Mouse (Mus musculus): ENCODE data around the gene Fkbp7. TPM values are rescaled to one million over a fixed set of nuclear protein-coding genes. Genes with fewer than 3 reads are reported as not detected.
"Not testable (repeated sequence)": the region's sequence is repeated elsewhere in the genome, so short reads cannot be mapped to it uniquely, and the experiment has no call there.

Gene Fkbp7
- polyA plus RNA-seq, 1 experiment from 2014 or later, result 151 TPM

DNA sequence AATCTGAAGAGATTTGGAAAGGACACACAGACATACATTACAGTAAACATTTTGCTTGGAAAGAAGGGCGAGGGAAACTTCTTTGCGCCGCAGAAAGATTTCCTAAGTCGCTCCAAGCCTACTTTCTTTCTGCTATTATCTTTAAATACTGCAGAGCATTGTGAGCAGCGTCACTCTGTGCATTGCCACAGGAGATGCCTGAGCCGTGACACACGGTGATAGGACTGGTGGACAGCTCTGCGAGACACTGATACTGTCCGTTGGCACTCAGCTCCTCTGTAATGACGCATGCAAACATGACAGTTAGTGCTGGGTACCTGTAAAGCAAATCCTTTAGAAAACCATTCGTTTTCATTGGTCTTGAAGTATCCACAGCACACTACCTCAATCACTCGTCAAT lies 42.6 kb downstream of the Fkbp7 start:
- peaks cover 82% of the 10 kb centered on the region for H3K36me3 ChIP-seq
- no peak for ATAC-seq (ENCODE audit: insufficient number of reproducible peaks, low FRiP score, low TSS enrichment, low read depth)
- no peak overlapping the region for H3K9ac ChIP-seq
- H3K27ac ChIP-seq, result no peak overlapping the region
- WGBS, result 93% methylated on average over 12 of the region's 12 CpGs
- no peaks in the 10 kb centered on the region; the same call in 1 of the 2 replicates for H3K9me3 ChIP-seq
- no peaks in the 10 kb centered on the region for H3K27me3 ChIP-seq
- H3K4me2 ChIP-seq, result no peak overlapping the region
- no peaks in the 10 kb centered on the region for H3K4me1 ChIP-seq
- no peak overlapping the region for H3K4me3 ChIP-seq

DNA sequence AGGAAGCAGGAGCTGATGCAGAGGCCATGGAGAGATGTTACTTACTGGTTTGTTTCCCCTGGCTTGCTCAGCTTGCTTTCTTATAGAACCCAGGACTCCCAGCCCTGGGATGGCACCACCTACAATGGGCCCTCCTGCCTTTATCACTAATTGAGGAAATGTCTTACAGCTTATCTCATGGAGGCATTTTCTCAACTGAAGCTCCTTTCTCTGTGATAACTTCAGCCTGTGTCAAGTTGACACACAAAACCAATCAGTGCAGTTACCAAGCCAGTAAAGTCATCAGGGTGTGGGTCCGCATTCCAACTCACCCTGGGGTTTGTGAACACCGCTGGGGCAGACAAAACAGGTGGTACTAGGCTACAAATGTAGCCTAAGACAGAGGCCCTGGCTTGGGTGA lies 50.6 kb downstream of the Fkbp7 start:
- WGBS, result 85% methylated on average over 2 of the region's 2 CpGs
- not testable (repeated sequence) for H3K27ac ChIP-seq; H3K4me2 ChIP-seq; H3K4me3 ChIP-seq; H3K9me3 ChIP-seq; H3K27me3 ChIP-seq; H3K4me1 ChIP-seq; ATAC-seq (ENCODE audit: insufficient number of reproducible peaks, low FRiP score, low TSS enrichment, low read depth); H3K9ac ChIP-seq
- peaks cover 30% of the 10 kb centered on the region for H3K36me3 ChIP-seq

DNA sequence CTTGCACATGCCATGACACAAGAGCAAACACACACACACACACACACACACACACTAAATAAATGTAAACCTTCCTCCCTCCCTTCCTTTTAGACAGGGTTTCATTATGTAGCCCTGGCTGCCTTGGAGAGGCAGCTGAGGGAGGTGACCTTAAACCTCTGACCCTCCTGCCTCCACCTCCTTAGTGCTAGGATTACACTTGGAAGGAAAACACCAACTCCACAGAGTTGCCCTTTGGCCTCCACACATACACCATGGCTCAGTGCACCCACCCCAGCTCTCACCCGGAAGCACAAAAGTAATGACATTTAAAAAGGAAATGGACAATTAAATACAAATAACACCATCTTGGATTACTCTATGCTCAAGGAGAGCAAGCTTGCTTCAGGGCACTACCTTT lies 51.2 kb downstream of the Fkbp7 start:
- Histone ChIP-seq H3K4me2 (no peak overlapping the region), H3K9ac (no peak overlapping the region), H3K27me3 (no peaks in the 10 kb centered on the region), H3K4me3 (no peak overlapping the region), H3K9me3 (no peaks in the 10 kb centered on the region; the same call in 1 of the 2 replicates), H3K4me1 (no peaks in the 10 kb centered on the region), H3K36me3 (peaks cover 24% of the 10 kb centered on the region), H3K27ac (no peak overlapping the region)
- no peak for ATAC-seq (ENCODE audit: insufficient number of reproducible peaks, low FRiP score, low TSS enrichment, low read depth)
- WGBS, result 71% methylated on average over 1 of the region's 1 CpGs

DNA sequence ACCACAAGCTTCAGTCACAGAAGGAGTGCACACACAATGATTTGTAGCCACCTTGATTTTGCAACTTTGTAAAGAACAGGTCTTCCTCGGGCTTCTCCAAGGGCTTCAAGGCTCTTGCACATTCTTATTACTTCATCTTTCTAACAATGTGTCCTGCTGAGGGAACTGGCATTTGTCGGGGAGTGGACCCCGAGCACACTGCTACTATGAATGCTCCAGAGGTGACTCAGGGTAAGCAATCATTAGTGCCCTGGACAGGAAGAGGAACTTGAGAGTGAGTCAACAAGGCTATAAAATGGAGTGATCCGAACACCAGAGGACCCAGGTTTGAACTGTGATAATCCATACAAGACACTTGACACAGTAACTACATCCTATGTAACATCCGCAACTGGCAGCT lies 52.7 kb downstream of the Fkbp7 start:
- 75% methylated on average over 5 of the region's 5 CpGs for WGBS
- Histone ChIP-seq H3K27me3 (no peaks in the 10 kb centered on the region), H3K4me2 (no peak overlapping the region), H3K27ac (no peak overlapping the region), H3K9me3 (no peaks in the 10 kb centered on the region), H3K9ac (no peak overlapping the region), H3K4me3 (no peak overlapping the region), H3K4me1 (no peaks in the 10 kb centered on the region), H3K36me3 (peaks cover 12% of the 10 kb centered on the region)
- no peak for ATAC-seq (ENCODE audit: insufficient number of reproducible peaks, low FRiP score, low TSS enrichment, low read depth)

DNA sequence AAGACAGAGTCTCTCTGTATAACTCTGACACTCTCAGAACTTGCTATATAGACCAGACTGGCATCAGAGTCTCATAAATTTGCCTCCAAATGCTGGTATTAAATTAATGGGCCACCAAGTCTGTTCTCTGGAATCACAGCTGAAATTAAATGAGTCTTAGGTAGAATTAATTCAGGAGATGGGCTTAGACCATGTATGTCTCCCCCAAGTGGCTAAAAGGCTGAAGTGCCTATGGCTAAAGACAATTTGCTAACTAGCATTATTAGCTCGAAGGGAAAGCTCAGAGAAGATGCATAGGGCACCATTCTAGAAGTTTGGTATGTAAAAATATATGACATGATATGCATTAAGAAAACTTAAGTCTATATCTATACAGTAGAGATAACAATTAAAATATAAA lies 54.8 kb downstream of the Fkbp7 start:
- Histone ChIP-seq H3K27ac (no peak overlapping the region), H3K4me1 (no peaks in the 10 kb centered on the region), H3K4me3 (no peak overlapping the region), H3K9me3 (no peaks in the 10 kb centered on the region), H3K9ac (no peak overlapping the region), H3K36me3 (0 out of 2 replicates have a peak, but pooled peaks cover under 1% of the 10 kb centered on the region), H3K4me2 (no peak overlapping the region), H3K27me3 (no peaks in the 10 kb centered on the region)
- WGBS, result 26% methylated on average over 1 of the region's 1 CpGs
- no peak for ATAC-seq (ENCODE audit: insufficient number of reproducible peaks, low FRiP score, low TSS enrichment, low read depth)

Other genes starting within 250 kb of the Fkbp7 start
- gene Prkra, start 25.1 kb downstream of the Fkbp7 start, polyA plus RNA-seq (2015; fragmentation: Nextera tagmentation; extraction: Ambion mirVana), result 55.2 and 58.0 TPM in 2 replicates
- 0.15 and 0.53 TPM in 2 replicates for gene Pjvk, start 24.6 kb downstream of the Fkbp7 start, polyA plus RNA-seq (2015; fragmentation: Nextera tagmentation; extraction: Ambion mirVana)
- 7.5 and 9.1 TPM in 2 replicates for gene Plekha3, start 2.2 kb upstream of the Fkbp7 start, polyA plus RNA-seq (2015; fragmentation: Nextera tagmentation; extraction: Ambion mirVana)

Measured in limb, embryonic 15.5 days (tissue).